Mouse (Mus musculus) spleen, adult 2 months (tissue): ENCODE results near the gene Ltb4r1.

Experiments
- CTCF ChIP-seq: fragments of 200-500 bp; IDR thresholded peaks from 2 replicates; pipeline ENCODE4 v1.5.1; 2011; ENCODE audit warnings: mild to moderate bottlenecking, inconsistent platforms; ENCODE audit not compliant: insufficient read depth, insufficient read length, insufficient replicate concordance; ENCODE audit errors: extremely low read depth
- POLR2A ChIP-seq: fragments of 200-500 bp; IDR thresholded peaks from 2 replicates; pipeline ENCODE4 v1.6.1; 2011; ENCODE audit warnings: low read depth, low read length, inconsistent platforms

- no peak; the same call in none of the 2 replicates for TF ChIP-seq POLR2A
- TF ChIP-seq CTCF: no peak
Measured at GRCm38 (mm10) chr14:55745180-55745860, 20.4 kb upstream of the Ltb4r1 start, which contains the start of the genes Dhrs1 and Nop9.
